Mouse (Mus musculus) heart, adult 9 months (tissue): ENCODE measurements around the gene Grik4.
A peak's percentile ranks its signal among the peaks of the same experiment; 100 is the strongest.

Experiments
- DNase-seq, 2 experiments: peaks; one replicate each; pipeline ENCODE4 v3.0.0; 2022; ENCODE audit warnings: low spot score in 2 of 2

Grik4 gene

GRCm38 (mm10) chr9:42898091-42898591 lies 46.2 kb downstream of the Grik4 start:
- no peak for DNase-seq

DNA sequence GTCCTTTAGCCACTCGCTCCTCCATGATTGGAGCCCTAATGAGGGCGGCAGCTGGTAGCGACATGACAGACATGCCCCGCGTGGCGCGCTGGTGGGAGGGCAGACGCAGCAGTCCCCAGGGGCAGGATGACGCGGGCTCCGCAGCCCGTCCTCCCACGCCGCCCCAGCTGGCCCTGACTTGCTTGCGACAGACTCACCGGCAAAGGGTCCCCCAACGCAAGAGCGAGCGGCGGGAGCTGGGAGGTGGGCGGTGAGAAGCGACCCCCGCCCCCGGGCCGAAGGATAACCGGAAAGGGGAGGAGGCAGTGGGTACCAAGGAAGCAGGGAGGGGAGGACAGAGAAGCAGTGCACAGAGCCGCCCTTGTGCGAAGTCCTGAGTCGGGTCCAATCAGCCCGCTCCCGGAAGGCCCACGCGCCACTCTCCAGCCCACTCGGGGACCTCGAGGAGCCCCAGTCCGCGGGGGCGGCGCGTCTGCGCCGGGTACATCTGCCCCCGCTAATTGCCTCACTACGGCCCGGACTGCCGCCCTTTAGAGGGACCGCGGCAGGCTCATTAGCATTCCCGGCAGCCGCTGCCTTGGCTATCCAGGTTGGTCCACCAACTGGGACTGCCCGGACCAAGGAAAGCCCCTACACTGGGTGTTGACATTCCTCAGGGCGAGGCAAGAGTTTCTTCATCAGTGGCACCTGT lies 46.8 kb downstream of the Grik4 start:
- DNase-seq = peak; percentile 13 to 38

- no peak for DNase-seq
These were observed 47.7 kb downstream of the Grik4 start for GRCm38 (mm10) chr9:42896421-42897210.

DNA sequence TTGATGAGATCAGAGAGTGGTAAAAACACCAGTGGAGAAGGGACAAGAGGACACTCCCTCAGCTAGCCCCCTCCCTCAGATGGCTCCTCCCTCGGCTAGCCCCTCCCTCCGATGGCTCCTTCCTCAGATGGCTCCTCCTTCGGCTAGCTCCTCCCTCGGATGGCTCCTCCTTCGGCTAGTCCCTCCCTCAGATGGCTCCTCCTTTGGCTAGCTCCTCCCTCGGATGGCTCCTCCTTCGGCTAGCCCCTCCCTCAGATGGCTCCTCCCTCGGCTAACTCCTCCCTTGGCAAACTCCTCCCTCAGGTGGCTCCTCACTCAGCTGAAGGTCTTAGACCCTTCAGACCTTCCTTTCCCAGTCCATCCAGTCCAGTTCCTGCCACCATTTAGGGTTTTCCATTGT lies 51.5 kb downstream of the Grik4 start:
- DNase-seq = no peak

DNA sequence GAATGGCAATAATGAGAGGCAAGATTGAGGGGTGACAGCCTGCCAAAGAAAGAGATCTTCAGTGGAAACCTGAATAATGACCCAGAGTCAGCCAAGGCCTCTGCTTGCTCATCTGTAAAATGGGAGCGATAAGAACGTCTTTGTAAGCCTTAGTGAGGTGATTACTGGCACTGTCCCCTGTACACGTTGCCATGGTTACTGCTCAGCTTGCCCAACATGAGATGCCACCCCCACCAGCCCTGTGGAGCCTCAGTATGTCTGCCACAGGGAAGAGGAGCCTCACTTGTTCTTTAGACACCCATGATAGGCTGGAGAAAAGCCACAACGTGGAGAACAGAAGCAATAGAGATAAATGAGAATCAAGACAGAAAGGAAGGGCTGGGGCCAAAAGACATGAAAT lies 56.4 kb downstream of the Grik4 start:
- no peak for DNase-seq

DNA sequence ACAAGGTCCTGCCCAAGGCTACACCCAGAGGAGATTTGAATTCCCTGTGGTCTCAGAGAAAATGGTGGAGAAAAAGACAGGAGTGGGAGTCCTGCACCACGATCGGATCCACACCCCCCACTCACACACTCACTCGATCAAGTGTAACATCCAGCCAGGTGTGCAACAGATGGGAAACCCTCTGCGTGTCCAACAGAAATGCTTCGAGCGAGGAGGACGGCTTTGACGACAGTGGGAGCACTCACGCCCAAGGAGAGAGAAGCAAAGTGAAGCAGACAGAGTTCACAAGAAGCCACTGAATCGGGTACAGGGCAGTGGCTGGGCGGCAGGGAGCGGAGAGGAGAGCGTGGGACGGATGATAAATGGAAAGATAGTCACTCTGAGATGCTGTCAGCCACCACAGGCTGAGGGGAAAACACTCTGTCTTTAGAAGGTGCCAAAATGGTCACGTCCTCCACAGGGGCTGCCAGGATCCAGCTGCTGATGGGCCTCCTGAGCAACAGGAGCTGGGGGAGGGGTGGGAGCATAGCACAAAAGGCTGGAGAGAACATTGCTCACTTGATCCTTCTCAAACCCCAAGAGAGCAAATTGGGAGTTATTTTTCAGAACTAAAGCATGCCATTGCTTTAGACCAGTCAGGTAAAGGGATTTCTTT lies 58.1 kb downstream of the Grik4 start:
- DNase-seq = no peak

- DNase-seq = no peak
These were observed 58.7 kb downstream of the Grik4 start for GRCm38 (mm10) chr9:42885566-42885965.

- no peak for DNase-seq
These were observed 59.2 kb downstream of the Grik4 start for GRCm38 (mm10) chr9:42885123-42885522.

- no peak for DNase-seq
These were observed 61.1 kb downstream of the Grik4 start for GRCm38 (mm10) chr9:42883006-42883759.

GRCm38 (mm10) chr9:42882313-42882712 lies 62.0 kb downstream of the Grik4 start:
- no peak for DNase-seq

DNA sequence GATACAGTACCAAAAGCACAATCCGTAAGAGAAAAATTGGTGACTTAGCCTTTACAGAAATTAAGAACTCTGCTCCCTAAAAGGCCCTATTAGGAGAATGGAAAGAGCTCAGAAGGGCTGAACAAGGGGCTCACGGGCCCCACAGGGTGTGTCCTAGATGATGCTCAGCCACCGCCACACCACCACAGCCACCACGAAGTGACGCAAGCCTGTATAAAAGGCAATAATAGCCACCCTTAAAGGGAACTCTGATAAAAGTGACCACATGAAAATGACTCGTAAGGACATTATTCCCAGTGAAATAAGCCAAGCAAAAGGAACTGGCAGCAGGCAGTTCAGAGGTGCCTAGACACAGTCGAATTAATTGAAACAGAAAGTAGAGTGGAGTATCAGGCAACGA lies 63.3 kb downstream of the Grik4 start:
- no peak for DNase-seq

GRCm38 (mm10) chr9:42878401-42878800 lies 65.9 kb downstream of the Grik4 start:
- DNase-seq = no peak

GRCm38 (mm10) chr9:42872885-42873284 lies 71.4 kb downstream of the Grik4 start:
- no peak for DNase-seq

DNA sequence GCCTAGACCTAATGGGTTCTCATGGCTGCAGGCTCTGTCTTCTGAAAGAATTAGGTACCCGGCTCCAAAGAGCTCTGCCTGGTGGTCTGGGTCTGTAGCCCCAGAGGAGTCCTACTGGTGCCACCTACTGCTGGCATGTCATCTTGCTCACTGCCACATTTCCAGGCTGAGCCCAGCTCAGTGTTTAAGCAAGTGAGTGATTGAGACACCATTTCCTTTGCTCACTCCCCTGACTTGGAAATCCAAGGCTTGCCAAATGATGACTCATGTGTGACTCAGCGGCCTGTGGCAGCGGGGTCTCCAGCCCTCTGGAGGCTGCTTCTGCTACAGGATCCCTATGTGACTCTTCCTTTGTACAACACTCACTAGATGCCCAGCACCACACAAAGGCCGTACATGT lies 72.6 kb downstream of the Grik4 start:
- peak; percentile 3 to 24 for DNase-seq

DNA sequence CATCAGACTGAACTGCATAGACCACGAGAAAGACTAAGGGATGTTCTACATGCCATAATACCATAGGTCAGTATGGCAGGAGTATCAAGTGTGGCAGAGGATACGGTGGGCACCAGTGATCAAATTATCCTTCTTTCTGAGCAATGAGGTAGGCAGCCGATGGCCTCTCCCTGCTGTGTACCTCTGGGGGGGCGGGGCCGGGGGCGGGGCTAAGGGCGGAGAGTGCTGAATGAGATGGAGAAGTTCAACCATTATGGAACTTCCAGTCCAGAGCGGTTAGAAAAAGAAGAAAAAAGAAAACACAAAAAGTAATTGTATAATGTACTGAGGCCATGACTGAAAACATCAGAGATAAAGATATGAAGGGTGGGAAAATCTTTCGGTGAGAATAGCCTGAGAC lies 74.0 kb downstream of the Grik4 start:
- DNase-seq = no peak

GRCm38 (mm10) chr9:42868508-42868907 lies 75.8 kb downstream of the Grik4 start:
- no peak for DNase-seq

DNA sequence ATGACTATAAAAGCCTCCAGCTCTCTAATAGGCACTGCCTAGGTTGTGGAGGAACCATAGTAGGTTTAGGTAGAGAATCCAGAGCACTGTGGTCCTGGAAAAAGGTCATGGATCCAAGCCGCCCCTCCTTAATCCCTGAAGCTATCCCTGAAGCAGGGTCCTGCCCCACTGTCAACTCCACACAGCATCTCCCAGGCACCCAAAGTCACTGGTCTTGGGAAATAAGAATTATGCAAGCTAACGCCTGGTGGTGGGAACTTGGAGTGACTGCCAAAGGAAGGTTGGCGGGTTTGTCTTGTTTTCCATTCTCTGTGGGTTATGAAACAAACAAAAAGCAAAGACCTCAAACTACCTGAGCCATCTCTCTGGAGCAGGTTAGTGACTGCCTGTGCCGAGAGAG lies 77.6 kb downstream of the Grik4 start:
- no peak for DNase-seq

GRCm38 (mm10) chr9:42865036-42865829 lies 79.1 kb downstream of the Grik4 start:
- DNase-seq = no peak

GRCm38 (mm10) chr9:42863360-42863759 lies 80.9 kb downstream of the Grik4 start:
- DNase-seq = no peak

- DNase-seq = no peak
These were observed 82.6 kb downstream of the Grik4 start for GRCm38 (mm10) chr9:42861711-42862110.

DNA sequence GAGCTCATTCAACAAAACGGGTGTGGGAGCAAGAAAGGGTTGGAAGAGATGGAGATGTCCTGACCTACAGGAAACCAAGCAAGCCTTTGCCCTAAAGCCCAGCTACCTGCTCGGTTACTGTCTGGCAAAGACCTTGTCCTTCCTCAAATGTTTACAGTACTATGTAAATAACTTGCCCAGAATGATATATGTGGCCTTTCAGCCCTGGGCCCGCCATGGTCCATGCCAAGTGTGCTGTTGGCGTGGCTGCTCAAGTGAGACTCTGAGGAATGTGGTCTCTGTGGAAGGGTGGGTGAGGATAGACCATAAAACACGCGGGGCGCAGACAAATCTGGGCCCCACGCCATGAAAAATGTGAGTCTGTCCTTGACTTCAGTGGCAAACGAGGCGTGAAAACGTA lies 83.1 kb downstream of the Grik4 start:
- no peak for DNase-seq
